Mouse (Mus musculus) T-cell, adult 2 months (primary cell): ENCODE measurements around the gene Alkbh4.
"Not testable (repeated sequence)": the region's sequence is repeated elsewhere in the genome, so short reads cannot be mapped to it uniquely, and the experiment has no call there.

Experiments used
- DNase-seq: peaks from one replicate; pipeline ENCODE4 v3.0.0; 2022; ENCODE audit warnings: low spot score

Alkbh4 gene

GRCm38 (mm10) chr5:136135571-136136291, at the start of gene Alkbh4, which contains the start of gene Lrwd1:
Gene Alkbh4 (plus strand): TSS chr5:136136146.
Gene Lrwd1 (minus strand): TSS chr5:136136074.
- DNase-seq = peak; percentile 98

- no peak for DNase-seq
These were observed 49.7 kb upstream of the Alkbh4 start for GRCm38 (mm10) chr5:136086290-136086689.

GRCm38 (mm10) chr5:136088821-136089575, 46.9 kb upstream of the Alkbh4 start:
- no peak for DNase-seq

GRCm38 (mm10) chr5:136091927-136092326, 44.0 kb upstream of the Alkbh4 start:
- no peak for DNase-seq

GRCm38 (mm10) chr5:136094249-136095010, 41.5 kb upstream of the Alkbh4 start:
- no peak for DNase-seq

GRCm38 (mm10) chr5:136095089-136095488, 40.9 kb upstream of the Alkbh4 start:
- DNase-seq = no peak

- DNase-seq = no peak
These were observed 37.4 kb upstream of the Alkbh4 start for GRCm38 (mm10) chr5:136098536-136098935.

- DNase-seq = peak; percentile 77
These were observed 33.7 kb upstream of the Alkbh4 start for GRCm38 (mm10) chr5:136102099-136102820.

- DNase-seq = peak; percentile 52
These were observed 31.4 kb upstream of the Alkbh4 start for GRCm38 (mm10) chr5:136104511-136104910.

- no peak for DNase-seq
These were observed 27.5 kb upstream of the Alkbh4 start for GRCm38 (mm10) chr5:136108486-136108885.

GRCm38 (mm10) chr5:136109042-136109441, 26.9 kb upstream of the Alkbh4 start:
- DNase-seq = no peak

- DNase-seq = not testable (repeated sequence)
These were observed 22.4 kb upstream of the Alkbh4 start for GRCm38 (mm10) chr5:136113546-136113945.

- DNase-seq = peak; percentile 97
These were observed 19.8 kb upstream of the Alkbh4 start, which contains the start of gene Polr2j for GRCm38 (mm10) chr5:136115891-136116783. Gene Polr2j (plus strand): TSS chr5:136116631.

GRCm38 (mm10) chr5:136116784-136117112, 19.2 kb upstream of the Alkbh4 start:
- DNase-seq = no peak

GRCm38 (mm10) chr5:136122165-136122564, 13.8 kb upstream of the Alkbh4 start:
- DNase-seq = no peak

GRCm38 (mm10) chr5:136136292-136136990, 495 bp downstream of the Alkbh4 start:
- DNase-seq = no peak

- DNase-seq = peak; percentile 72
These were observed 1.8 kb downstream of the Alkbh4 start for GRCm38 (mm10) chr5:136137658-136138274.

GRCm38 (mm10) chr5:136139393-136139792, 3.4 kb downstream of the Alkbh4 start:
- DNase-seq = no peak

- DNase-seq = no peak
These were observed 4.1 kb downstream of the Alkbh4 start for GRCm38 (mm10) chr5:136140057-136140482.

- DNase-seq = peak; percentile 37
These were observed 6.8 kb downstream of the Alkbh4 start for GRCm38 (mm10) chr5:136142746-136143145.
